Mouse (Mus musculus) midbrain, postnatal 0 days (tissue): ENCODE data around the gene Kcnq1. TPM values are rescaled to one million over a fixed set of nuclear protein-coding genes. Genes with fewer than 3 reads are reported as not detected.

Source experiments
- ATAC-seq: fragments of 200-750 bp; cut with Nextera tagmentation; 2 replicates; pipeline ENCODE4 v1.8.0; 2017; ENCODE audit warnings: moderate number of reproducible peaks, mild to moderate bottlenecking, moderate TSS enrichment, moderate library complexity; ENCODE audit not compliant: low FRiP score
- DNase-seq: peaks from one replicate; pipeline ENCODE4 v3.0.0-alpha.2; 2015; ENCODE audit warnings: low spot score
- H3K27ac ChIP-seq: fragments of 300-500 bp; sonication (generic); 2 replicates; pipeline ENCODE4 v1.5.1; 2014; ENCODE audit warnings: low read depth, mild to moderate bottlenecking, low read length, mixed read lengths
- H3K27me3 ChIP-seq: fragments of 300-500 bp; sonication (generic); 2 replicates; pipeline ENCODE4 v1.6.1; 2014; ENCODE audit warnings: low read length, control low read depth, mixed read lengths; ENCODE audit not compliant: insufficient read depth
- H3K36me3 ChIP-seq: fragments of 300-500 bp; sonication (generic); 2 replicates; pipeline ENCODE4 v1.6.1; 2014; ENCODE audit warnings: low read length, control low read depth, mixed read lengths; ENCODE audit not compliant: insufficient read depth
- H3K4me1 ChIP-seq: fragments of 300-500 bp; sonication (generic); 2 replicates; pipeline ENCODE4 v1.6.1; 2014; ENCODE audit warnings: mild to moderate bottlenecking, control low read depth, antibody characterized with exemption, low read length, mixed read lengths; ENCODE audit not compliant: insufficient read depth
- H3K4me2 ChIP-seq: fragments of 300-500 bp; sonication (generic); 2 replicates; pipeline ENCODE4 v1.6.1; 2014; ENCODE audit warnings: low read depth, mild to moderate bottlenecking, low read length, mixed read lengths; ENCODE audit not compliant: poor library complexity, severe bottlenecking
- H3K4me3 ChIP-seq: fragments of 300-500 bp; sonication (generic); 2 replicates; pipeline ENCODE4 v1.5.1; 2014; ENCODE audit warnings: low read depth, mild to moderate bottlenecking, low read length, moderate library complexity
- H3K9ac ChIP-seq: fragments of 300-500 bp; sonication (generic); replicated peaks from 2 replicates; pipeline ENCODE4 v1.6.1; 2014; ENCODE audit warnings: mild to moderate bottlenecking, low read length, moderate library complexity, mixed read lengths; ENCODE audit not compliant: poor library complexity, severe bottlenecking
- H3K9me3 ChIP-seq: fragments of 300-500 bp; sonication (generic); 2 replicates; pipeline ENCODE4 v1.6.1; 2016; ENCODE audit warnings: low read length, control low read depth
- CTCF ChIP-seq: IDR thresholded peaks from 2 replicates; pipeline ENCODE4 v1.5.1; 2016; ENCODE audit warnings: antibody characterized with exemption, mild to moderate bottlenecking
- WGBS: fragments of 180-500 bp; shearing (Covaris S2); extraction: QIAGEN DNeasy Blood & Tissue Kit; methylation state at CpG from one replicate; pipeline ENCODE4 v1.1.7; 2014; 5-methylcytosine and 5-hydroxymethylcytosine counted together
- polyA plus RNA-seq: library from polyadenylated mRNA; unstranded; fragments of >200 nt; fragmentation: Nextera tagmentation; extraction: Ambion mirVana; gene quantifications from 2 replicates; pipeline ENCODE4 v1.2.1, GENCODE M21; 2015
- total RNA-seq: library from RNA; depleted of rRNA; stranded (reverse); fragments of >200 nt; gene quantifications from 2 replicates; pipeline ENCODE4 v1.2.3, GENCODE M21; 2014

The Kcnq1 gene
- total and polyA plus RNA-seq, 2 experiments from 2014 or later: 0.44 to 1.2 TPM

GRCm38 (mm10) chr7:143428142-143428813 lies 322.1 kb downstream of the Kcnq1 start:
- no peaks in the 10 kb centered on the region for H3K9me3 ChIP-seq
- no peak overlapping the region for H3K9ac ChIP-seq
- H3K4me2 ChIP-seq: no peak overlapping the region
- no peaks in the 10 kb centered on the region for H3K36me3 ChIP-seq
- DNase-seq (peak; percentile 90), ATAC-seq (peak; percentile 62)
- H3K4me3 ChIP-seq: no peak overlapping the region
- no peak overlapping the region for H3K27ac ChIP-seq
- no peaks in the 10 kb centered on the region for H3K27me3 ChIP-seq
- peaks cover 7% of the 10 kb centered on the region; the same call in 1 of the 2 replicates for H3K4me1 ChIP-seq
- no peak for TF ChIP-seq CTCF
- WGBS: 30% methylated on average over 23 of the region's 23 CpGs

GRCm38 (mm10) chr7:143428814-143429499 lies 322.8 kb downstream of the Kcnq1 start:
- 42% methylated on average over 2 of the region's 2 CpGs for WGBS
- no peak for TF ChIP-seq CTCF
- no peaks in the 10 kb centered on the region for H3K9me3 ChIP-seq
- H3K27me3 ChIP-seq: peaks cover 1% of the 10 kb centered on the region; the same call in 1 of the 2 replicates
- ATAC-seq (no peak), DNase-seq (no peak)
- H3K36me3 ChIP-seq: no peaks in the 10 kb centered on the region
- H3K9ac ChIP-seq: no peak overlapping the region
- H3K4me3 ChIP-seq: no peak overlapping the region
- no peak overlapping the region for H3K4me2 ChIP-seq
- H3K27ac ChIP-seq: no peak overlapping the region
- H3K4me1 ChIP-seq: peaks cover 7% of the 10 kb centered on the region; the same call in 1 of the 2 replicates

GRCm38 (mm10) chr7:143432631-143433030 lies 326.5 kb downstream of the Kcnq1 start:
- whole genome bisulfite sequencing: 82% methylated on average over 1 of the region's 1 CpGs

GRCm38 (mm10) chr7:143433331-143433730 lies 327.2 kb downstream of the Kcnq1 start:
- Histone ChIP-seq H3K4me2 (no peak overlapping the region), H3K4me3 (no peak overlapping the region), H3K4me1 (peaks cover 6% of the 10 kb centered on the region; the same call in 1 of the 2 replicates), H3K36me3 (no peaks in the 10 kb centered on the region), H3K27me3 (peaks cover 3% of the 10 kb centered on the region; the same call in 1 of the 2 replicates), H3K9ac (no peak overlapping the region), H3K9me3 (no peaks in the 10 kb centered on the region), H3K27ac (no peak overlapping the region)
- no peak for ATAC-seq
- TF ChIP-seq CTCF: no peak
- 58% methylated on average over 7 of the region's 7 CpGs for WGBS
- DNase-seq: peak; percentile 43

More at GRCm38 (mm10) chr7:143432631-143433030, 326.5 kb downstream of the Kcnq1 start:
- Histone ChIP-seq H3K9ac (no peak overlapping the region), H3K27me3 (peaks cover 3% of the 10 kb centered on the region; the same call in 1 of the 2 replicates), H3K9me3 (no peaks in the 10 kb centered on the region), H3K27ac (no peak overlapping the region), H3K4me3 (no peak overlapping the region), H3K4me1 (peaks cover 7% of the 10 kb centered on the region; the same call in 1 of the 2 replicates), H3K4me2 (no peak overlapping the region), H3K36me3 (no peaks in the 10 kb centered on the region)
- ATAC-seq (no peak), DNase-seq (no peak)
- no peak for TF ChIP-seq CTCF

GRCm38 (mm10) chr7:143437231-143437893 lies 331.2 kb downstream of the Kcnq1 start:
- peak; percentile 51; the same call in 1 of the 2 replicates for ATAC-seq
- Histone ChIP-seq H3K4me2 (peak overlapping the region; percentile 95), H3K36me3 (no peaks in the 10 kb centered on the region), H3K27ac (peak overlapping the region; percentile 26; the same call in 1 of the 2 replicates), H3K27me3 (peaks cover 3% of the 10 kb centered on the region; the same call in 1 of the 2 replicates), H3K9me3 (no peaks in the 10 kb centered on the region), H3K4me1 (peaks cover 3% of the 10 kb centered on the region; the same call in 1 of the 2 replicates), H3K9ac (peak overlapping the region; percentile 84), H3K4me3 (peak overlapping the region; percentile 47)
- WGBS: 17% methylated on average over 18 of the region's 18 CpGs
- TF ChIP-seq CTCF: no peak
- no peak for DNase-seq
